Mouse (Mus musculus): Measurements from ENCODE around the gene Anxa11. TPM values are rescaled to one million over a fixed set of nuclear protein-coding genes. Genes with fewer than 3 reads are reported as not detected.
A peak's percentile ranks its signal among the peaks of the same experiment; 100 is the strongest.

Anxa11 gene
- polyA plus RNA-seq, 1 experiment from 2014 or later, result 30.2 TPM

- no peak overlapping the region for H3K4me3 ChIP-seq (ENCODE audit: low read depth, low read length)
- no peaks in the 10 kb centered on the region for H3K9me3 ChIP-seq (ENCODE audit: control insufficient read depth, low read length)
- H3K4me2 ChIP-seq (ENCODE audit: low read depth, low read length), result no peak overlapping the region
- no peaks in the 10 kb centered on the region for H3K27me3 ChIP-seq (replicated peaks; ENCODE audit: control insufficient read depth, insufficient read depth, low read length)
- no peak; the same call in 1 of the 2 replicates for ATAC-seq (ENCODE audit: low read depth)
- no peak for DNase-seq (ENCODE audit: low spot score)
- no peaks in the 10 kb centered on the region for H3K36me3 ChIP-seq (ENCODE audit: control insufficient read depth, insufficient read depth, low read length)
- WGBS, result 50% methylated on average over 8 of the region's 8 CpGs
- peaks cover 4% of the 10 kb centered on the region; the same call in 1 of the 2 replicates for H3K4me1 ChIP-seq (ENCODE audit: control insufficient read depth, insufficient read depth, low read length)
- H3K9ac ChIP-seq (ENCODE audit: low read depth, low read length), result no peak overlapping the region
- H3K27ac ChIP-seq (replicated peaks; ENCODE audit: low read depth, low read length), result no peak overlapping the region
Observed at GRCm38 (mm10) chr14:25855241-25855885, 13.4 kb downstream of the Anxa11 start.

DNA sequence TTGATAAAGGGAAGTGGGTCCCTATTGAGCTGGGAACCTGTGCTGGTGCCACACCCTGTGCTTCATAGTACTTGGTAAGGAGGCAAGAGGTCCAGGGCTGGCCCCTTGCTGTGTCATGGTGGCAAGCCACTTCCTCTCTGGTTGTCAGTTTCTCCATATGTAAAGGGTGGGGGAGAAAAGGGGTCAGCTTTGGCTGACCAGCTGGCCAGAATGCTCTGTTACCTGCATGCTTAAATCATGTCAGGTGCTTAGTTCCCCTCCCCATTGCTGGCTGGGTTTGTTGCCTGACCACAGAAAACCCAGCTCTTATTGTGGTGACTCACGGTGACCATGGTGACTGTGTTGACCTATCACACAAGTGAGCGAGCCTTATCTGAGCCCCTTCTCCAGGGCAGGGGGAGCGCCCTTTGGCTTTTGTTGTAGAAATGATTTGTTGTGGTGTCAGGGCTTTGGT, 15.2 kb downstream of the Anxa11 start:
- Histone ChIP-seq H3K36me3 (ENCODE audit: control insufficient read depth, insufficient read depth, low read length) (no peaks in the 10 kb centered on the region), H3K4me2 (ENCODE audit: low read depth, low read length) (no peak overlapping the region), H3K4me3 (ENCODE audit: low read depth, low read length) (no peak overlapping the region), H3K9me3 (ENCODE audit: control insufficient read depth, low read length) (no peaks in the 10 kb centered on the region), H3K4me1 (ENCODE audit: control insufficient read depth, insufficient read depth, low read length) (peaks cover 4% of the 10 kb centered on the region; the same call in 1 of the 2 replicates), H3K9ac (ENCODE audit: low read depth, low read length) (no peak overlapping the region), H3K27me3 (replicated peaks; ENCODE audit: control insufficient read depth, insufficient read depth, low read length) (no peaks in the 10 kb centered on the region), H3K27ac (replicated peaks; ENCODE audit: low read depth, low read length) (no peak overlapping the region)
- DNase-seq (ENCODE audit: low spot score) (no peak), ATAC-seq (ENCODE audit: low read depth) (no peak)
- 88% methylated on average over 3 of the region's 3 CpGs for WGBS

- ATAC-seq (ENCODE audit: low read depth), result no peak
- H3K9ac ChIP-seq (ENCODE audit: low read depth, low read length), result no peak overlapping the region
Observed at GRCm38 (mm10) chr14:25857940-25858339, 16.0 kb downstream of the Anxa11 start.

DNA sequence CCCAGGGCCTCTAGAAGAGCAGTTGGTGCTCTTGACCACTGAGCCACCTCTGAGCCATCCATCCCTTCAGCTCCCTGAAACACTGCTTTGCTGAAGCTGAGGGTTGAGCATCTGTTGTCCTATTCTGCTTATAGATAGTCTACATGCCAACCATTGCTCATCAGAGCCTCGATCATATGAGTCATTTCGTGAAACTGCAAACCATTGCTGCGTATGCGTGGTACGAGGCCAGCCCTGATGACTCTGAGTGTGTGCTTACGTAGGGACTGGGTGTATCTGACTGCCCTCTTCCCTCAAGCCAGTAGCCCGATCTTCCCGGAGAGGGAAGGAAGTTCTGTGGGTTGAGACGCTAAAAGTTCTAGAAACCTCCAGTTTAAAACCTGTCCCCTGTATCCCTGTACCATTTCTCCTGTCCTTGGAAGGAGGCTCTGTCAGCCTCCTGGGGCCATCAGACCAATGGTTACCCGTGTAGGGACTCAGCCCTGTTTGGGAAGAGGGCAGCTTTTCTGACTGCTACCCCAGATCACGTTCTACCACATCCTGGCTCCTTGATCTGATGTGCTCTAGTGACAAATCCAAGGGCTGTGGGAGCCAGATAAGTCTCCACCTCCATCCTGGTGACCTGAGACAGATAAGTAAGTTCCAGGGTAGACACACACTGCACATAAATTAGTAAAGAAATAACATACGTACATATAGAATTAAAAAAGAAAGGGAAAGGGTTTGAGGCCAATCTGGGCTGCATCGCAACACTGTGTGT, 20.0 kb downstream of the Anxa11 start:
- Histone ChIP-seq H3K9ac (ENCODE audit: low read depth, low read length) (no peak overlapping the region), H3K4me2 (ENCODE audit: low read depth, low read length) (no peak overlapping the region), H3K27me3 (replicated peaks; ENCODE audit: control insufficient read depth, insufficient read depth, low read length) (no peaks in the 10 kb centered on the region), H3K27ac (replicated peaks; ENCODE audit: low read depth, low read length) (no peak overlapping the region), H3K36me3 (ENCODE audit: control insufficient read depth, insufficient read depth, low read length) (no peaks in the 10 kb centered on the region), H3K9me3 (ENCODE audit: control insufficient read depth, low read length) (no peaks in the 10 kb centered on the region), H3K4me1 (ENCODE audit: control insufficient read depth, insufficient read depth, low read length) (no peaks in the 10 kb centered on the region), H3K4me3 (ENCODE audit: low read depth, low read length) (no peak overlapping the region)
- WGBS, result 88% methylated on average over 13 of the region's 13 CpGs
- DNase-seq (ENCODE audit: low spot score) (no peak), ATAC-seq (ENCODE audit: low read depth) (no peak)

More at GRCm38 (mm10) chr14:25857940-25858339, 16.0 kb downstream of the Anxa11 start:
- no peak overlapping the region for H3K4me2 ChIP-seq (ENCODE audit: low read depth, low read length)
- H3K36me3 ChIP-seq (ENCODE audit: control insufficient read depth, insufficient read depth, low read length), result no peaks in the 10 kb centered on the region
- peaks cover 4% of the 10 kb centered on the region; the same call in 1 of the 2 replicates for H3K4me1 ChIP-seq (ENCODE audit: control insufficient read depth, insufficient read depth, low read length)
- no peak for DNase-seq (ENCODE audit: low spot score)
- WGBS, result 82% methylated on average over 8 of the region's 8 CpGs
- no peak overlapping the region for H3K4me3 ChIP-seq (ENCODE audit: low read depth, low read length)
- no peaks in the 10 kb centered on the region for H3K9me3 ChIP-seq (ENCODE audit: control insufficient read depth, low read length)
- no peaks in the 10 kb centered on the region for H3K27me3 ChIP-seq (replicated peaks; ENCODE audit: control insufficient read depth, insufficient read depth, low read length)
- H3K27ac ChIP-seq (replicated peaks; ENCODE audit: low read depth, low read length), result no peak overlapping the region

- DNase-seq (ENCODE audit: low spot score) (no peak), ATAC-seq (ENCODE audit: low read depth) (no peak)
- WGBS, result 64% methylated on average over 2 of the region's 2 CpGs
- Histone ChIP-seq H3K27ac (replicated peaks; ENCODE audit: low read depth, low read length) (no peak overlapping the region), H3K27me3 (replicated peaks; ENCODE audit: control insufficient read depth, insufficient read depth, low read length) (no peaks in the 10 kb centered on the region), H3K9me3 (ENCODE audit: control insufficient read depth, low read length) (no peaks in the 10 kb centered on the region), H3K36me3 (ENCODE audit: control insufficient read depth, insufficient read depth, low read length) (no peaks in the 10 kb centered on the region), H3K4me3 (ENCODE audit: low read depth, low read length) (no peak overlapping the region), H3K4me1 (ENCODE audit: control insufficient read depth, insufficient read depth, low read length) (no peaks in the 10 kb centered on the region), H3K4me2 (ENCODE audit: low read depth, low read length) (no peak overlapping the region), H3K9ac (ENCODE audit: low read depth, low read length) (no peak overlapping the region)
Observed at GRCm38 (mm10) chr14:25863721-25864120, 21.8 kb downstream of the Anxa11 start.

DNA sequence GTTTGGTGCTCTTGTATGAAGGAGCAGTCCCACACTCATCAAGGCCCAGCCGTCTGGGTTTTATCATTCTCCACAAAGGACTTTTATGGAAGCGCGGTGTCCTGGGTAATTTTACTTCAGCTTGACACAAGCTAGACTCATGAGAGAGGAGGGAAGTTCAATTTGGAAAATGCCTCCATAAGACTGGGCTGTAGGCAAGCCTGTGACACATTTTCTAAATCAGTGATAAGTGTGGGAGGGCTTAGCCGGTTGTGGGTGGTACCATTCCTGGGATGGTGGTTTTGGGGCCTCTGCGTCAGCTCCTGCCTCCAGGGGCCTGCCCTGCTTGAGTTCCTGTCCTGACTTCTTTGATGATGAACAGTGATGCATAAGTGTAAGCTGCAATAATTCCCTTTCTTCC, 23.3 kb downstream of the Anxa11 start:
- Histone ChIP-seq H3K4me2 (ENCODE audit: low read depth, low read length) (no peak overlapping the region), H3K4me3 (ENCODE audit: low read depth, low read length) (no peak overlapping the region), H3K36me3 (ENCODE audit: control insufficient read depth, insufficient read depth, low read length) (no peaks in the 10 kb centered on the region), H3K9me3 (ENCODE audit: control insufficient read depth, low read length) (no peaks in the 10 kb centered on the region), H3K9ac (ENCODE audit: low read depth, low read length) (no peak overlapping the region), H3K27me3 (replicated peaks; ENCODE audit: control insufficient read depth, insufficient read depth, low read length) (no peaks in the 10 kb centered on the region), H3K27ac (replicated peaks; ENCODE audit: low read depth, low read length) (no peak overlapping the region), H3K4me1 (ENCODE audit: control insufficient read depth, insufficient read depth, low read length) (no peaks in the 10 kb centered on the region)
- no peak for DNase-seq (ENCODE audit: low spot score)
- ATAC-seq (ENCODE audit: low read depth), result no peak
- 69% methylated on average over 5 of the region's 5 CpGs for WGBS

- ATAC-seq (ENCODE audit: low read depth) (peak; percentile 38; the same call in 1 of the 2 replicates), DNase-seq (ENCODE audit: low spot score) (peak; percentile 50)
- no peaks in the 10 kb centered on the region for H3K9me3 ChIP-seq (ENCODE audit: control insufficient read depth, low read length)
- H3K27me3 ChIP-seq (replicated peaks; ENCODE audit: control insufficient read depth, insufficient read depth, low read length), result no peaks in the 10 kb centered on the region
- H3K4me1 ChIP-seq (ENCODE audit: control insufficient read depth, insufficient read depth, low read length), result no peaks in the 10 kb centered on the region
- H3K4me2 ChIP-seq (ENCODE audit: low read depth, low read length), result no peak overlapping the region
- WGBS, result 83% methylated on average over 6 of the region's 6 CpGs
- no peak overlapping the region for H3K4me3 ChIP-seq (ENCODE audit: low read depth, low read length)
- no peak overlapping the region for H3K27ac ChIP-seq (replicated peaks; ENCODE audit: low read depth, low read length)
- H3K36me3 ChIP-seq (ENCODE audit: control insufficient read depth, insufficient read depth, low read length), result no peaks in the 10 kb centered on the region
- no peak overlapping the region for H3K9ac ChIP-seq (ENCODE audit: low read depth, low read length)
Observed at GRCm38 (mm10) chr14:25866384-25866783, 24.4 kb downstream of the Anxa11 start.

- H3K4me3 ChIP-seq (ENCODE audit: low read depth, low read length), result no peak overlapping the region
- H3K9ac ChIP-seq (ENCODE audit: low read depth, low read length), result no peak overlapping the region
- H3K9me3 ChIP-seq (ENCODE audit: control insufficient read depth, low read length), result no peaks in the 10 kb centered on the region
- DNase-seq (ENCODE audit: low spot score) (no peak), ATAC-seq (ENCODE audit: low read depth) (no peak)
- H3K4me1 ChIP-seq (ENCODE audit: control insufficient read depth, insufficient read depth, low read length), result no peaks in the 10 kb centered on the region
- no peak overlapping the region for H3K27ac ChIP-seq (replicated peaks; ENCODE audit: low read depth, low read length)
- 68% methylated on average over 11 of the region's 11 CpGs for WGBS
- no peak overlapping the region for H3K4me2 ChIP-seq (ENCODE audit: low read depth, low read length)
- no peaks in the 10 kb centered on the region for H3K36me3 ChIP-seq (ENCODE audit: control insufficient read depth, insufficient read depth, low read length)
- H3K27me3 ChIP-seq (replicated peaks; ENCODE audit: control insufficient read depth, insufficient read depth, low read length), result no peaks in the 10 kb centered on the region
Observed at GRCm38 (mm10) chr14:25866832-25867231, 24.9 kb downstream of the Anxa11 start.
